Mouse (Mus musculus) spleen, adult 2 months (tissue): Measurements from ENCODE around the gene Wnt5b. TPM values are rescaled to one million over a fixed set of nuclear protein-coding genes. Genes with fewer than 3 reads are reported as not detected.

Experiments used
- DNase-seq, 2 experiments: peaks; one replicate each; pipeline versions ENCODE4 v3.0.0 to v3.0.0-alpha.2; 2012 to 2021; ENCODE audit warnings: low spot score in 2 of 2, low read depth in 1 of 2
- H3K27ac ChIP-seq: fragments of 200-500 bp; 2 replicates; pipeline ENCODE4 v1.5.1; 2012; ENCODE audit warnings: low read length, inconsistent platforms; ENCODE audit not compliant: insufficient read depth
- H3K27me3 ChIP-seq: fragments of 200-500 bp; 2 replicates; pipeline ENCODE4 v1.6.1; 2012; ENCODE audit warnings: mild to moderate bottlenecking, moderate library complexity, low read length, inconsistent platforms; ENCODE audit not compliant: control insufficient read depth, insufficient read depth
- H3K36me3 ChIP-seq: fragments of 200-500 bp; 2 replicates; pipeline ENCODE4 v1.6.1; 2012; ENCODE audit warnings: mild to moderate bottlenecking, low read length, inconsistent platforms; ENCODE audit not compliant: control insufficient read depth, insufficient read depth
- H3K4me1 ChIP-seq: fragments of 200-500 bp; 2 replicates; pipeline ENCODE4 v1.6.1; 2011; ENCODE audit warnings: inconsistent platforms; ENCODE audit not compliant: control insufficient read depth, insufficient read depth, insufficient read length
- H3K4me3 ChIP-seq: fragments of 200-500 bp; 2 replicates; pipeline ENCODE4 v1.5.1; 2011; ENCODE audit warnings: mild to moderate bottlenecking, inconsistent platforms; ENCODE audit not compliant: insufficient read depth, insufficient read length; ENCODE audit errors: extremely low read depth
- CTCF ChIP-seq: fragments of 200-500 bp; IDR thresholded peaks from 2 replicates; pipeline ENCODE4 v1.5.1; 2011; ENCODE audit warnings: mild to moderate bottlenecking, inconsistent platforms; ENCODE audit not compliant: insufficient read depth, insufficient read length, insufficient replicate concordance; ENCODE audit errors: extremely low read depth
- POLR2A ChIP-seq: fragments of 200-500 bp; IDR thresholded peaks from 2 replicates; pipeline ENCODE4 v1.6.1; 2011; ENCODE audit warnings: low read depth, low read length, inconsistent platforms
- WGBS: fragments of 180-500 bp; shearing (Covaris S2); methylation state at CpG from one replicate; pipeline ENCODE4 v1.1.7; 2018; 5-methylcytosine and 5-hydroxymethylcytosine counted together
- polyA plus RNA-seq: library from polyadenylated mRNA; depleted of rRNA; stranded (reverse); fragments of >200 nt; gene quantifications from 2 replicates; pipeline ENCODE4 v1.2.3, GENCODE M21; 2012

The Wnt5b gene
- polyA plus RNA-seq, 1 experiment, result 1.3 TPM

GRCm38 (mm10) chr6:119408582-119408981, 135.6 kb downstream of the Wnt5b start:
- 20% methylated on average over 9 of the region's 9 CpGs for WGBS
- H3K27ac ChIP-seq, result no peak overlapping the region

GRCm38 (mm10) chr6:119407818-119408217, 136.3 kb downstream of the Wnt5b start:
- Histone ChIP-seq H3K27me3 (no peaks in the 10 kb centered on the region), H3K36me3 (no peaks in the 10 kb centered on the region), H3K27ac (no peak overlapping the region), H3K4me3 (no peak overlapping the region), H3K4me1 (no peaks in the 10 kb centered on the region; the same call in 1 of the 2 replicates)
- WGBS, result 33% methylated on average over 6 of the region's 6 CpGs
- no peak for DNase-seq
- TF ChIP-seq POLR2A (no peak), CTCF (no peak)

More at GRCm38 (mm10) chr6:119408582-119408981, 135.6 kb downstream of the Wnt5b start:
- no peak for TF ChIP-seq CTCF
- H3K4me3 ChIP-seq, result no peak overlapping the region
- H3K4me1 ChIP-seq, result no peaks in the 10 kb centered on the region; the same call in 1 of the 2 replicates
- H3K27me3 ChIP-seq, result no peaks in the 10 kb centered on the region
- DNase-seq, result peak in 1 of 2 experiments; percentile 46
- H3K36me3 ChIP-seq, result no peaks in the 10 kb centered on the region

GRCm38 (mm10) chr6:119406528-119406927, 137.6 kb downstream of the Wnt5b start:
- H3K4me3 ChIP-seq, result no peak overlapping the region
- no peak for TF ChIP-seq CTCF
- no peak for TF ChIP-seq POLR2A
- no peak for DNase-seq
- WGBS, result 90% methylated on average over 8 of the region's 8 CpGs
- H3K27me3 ChIP-seq, result no peaks in the 10 kb centered on the region
- H3K27ac ChIP-seq, result no peak overlapping the region
- H3K4me1 ChIP-seq, result no peaks in the 10 kb centered on the region; the same call in 1 of the 2 replicates
- H3K36me3 ChIP-seq, result no peaks in the 10 kb centered on the region

- Histone ChIP-seq H3K4me3 (no peak overlapping the region), H3K27ac (no peak overlapping the region), H3K36me3 (no peaks in the 10 kb centered on the region), H3K27me3 (no peaks in the 10 kb centered on the region), H3K4me1 (peaks cover 2% of the 10 kb centered on the region; the same call in 1 of the 2 replicates)
- DNase-seq, result no peak
- no peak for TF ChIP-seq POLR2A
- TF ChIP-seq CTCF, result no peak
- 87% methylated on average over 7 of the region's 7 CpGs for WGBS
Observed at GRCm38 (mm10) chr6:119405310-119405709, 138.8 kb downstream of the Wnt5b start.

- TF ChIP-seq CTCF (no peak), POLR2A (no peak)
- DNase-seq, result no peak
- Histone ChIP-seq H3K27ac (no peak overlapping the region), H3K36me3 (no peaks in the 10 kb centered on the region), H3K4me1 (peaks cover 2% of the 10 kb centered on the region; the same call in 1 of the 2 replicates), H3K4me3 (no peak overlapping the region), H3K27me3 (no peaks in the 10 kb centered on the region)
- WGBS, result 92% methylated on average over 4 of the region's 4 CpGs
Observed at GRCm38 (mm10) chr6:119404854-119405253, 139.3 kb downstream of the Wnt5b start.

GRCm38 (mm10) chr6:119402976-119403375, 141.2 kb downstream of the Wnt5b start:
- no peak for DNase-seq
- WGBS, result 71% methylated on average over 3 of the region's 3 CpGs
- TF ChIP-seq CTCF (no peak), POLR2A (no peak)
- no peak overlapping the region for H3K4me3 ChIP-seq
- H3K27ac ChIP-seq, result no peak overlapping the region
- H3K4me1 ChIP-seq, result peaks cover 2% of the 10 kb centered on the region; the same call in 1 of the 2 replicates
- H3K36me3 ChIP-seq, result no peaks in the 10 kb centered on the region
- no peaks in the 10 kb centered on the region for H3K27me3 ChIP-seq

- no peaks in the 10 kb centered on the region for H3K36me3 ChIP-seq
- no peak for DNase-seq
- no peak overlapping the region for H3K27ac ChIP-seq
- H3K27me3 ChIP-seq, result no peaks in the 10 kb centered on the region
- peaks cover 2% of the 10 kb centered on the region; the same call in 1 of the 2 replicates for H3K4me1 ChIP-seq
- no peak for TF ChIP-seq CTCF
- TF ChIP-seq POLR2A, result no peak
- H3K4me3 ChIP-seq, result no peak overlapping the region
- 49% methylated on average over 8 of the region's 8 CpGs for WGBS
Observed at GRCm38 (mm10) chr6:119401545-119402304, 142.4 kb downstream of the Wnt5b start.
